Mouse (Mus musculus): ENCODE data around the gene Calml4. TPM values are rescaled to one million over a fixed set of nuclear protein-coding genes. Genes with fewer than 3 reads are reported as not detected.
A peak's percentile ranks its signal among the peaks of the same experiment; 100 is the strongest.

Gene Calml4
- total RNA-seq, 2 experiments from 2014 or later = 5.8 TPM; not detected in 1

DNA sequence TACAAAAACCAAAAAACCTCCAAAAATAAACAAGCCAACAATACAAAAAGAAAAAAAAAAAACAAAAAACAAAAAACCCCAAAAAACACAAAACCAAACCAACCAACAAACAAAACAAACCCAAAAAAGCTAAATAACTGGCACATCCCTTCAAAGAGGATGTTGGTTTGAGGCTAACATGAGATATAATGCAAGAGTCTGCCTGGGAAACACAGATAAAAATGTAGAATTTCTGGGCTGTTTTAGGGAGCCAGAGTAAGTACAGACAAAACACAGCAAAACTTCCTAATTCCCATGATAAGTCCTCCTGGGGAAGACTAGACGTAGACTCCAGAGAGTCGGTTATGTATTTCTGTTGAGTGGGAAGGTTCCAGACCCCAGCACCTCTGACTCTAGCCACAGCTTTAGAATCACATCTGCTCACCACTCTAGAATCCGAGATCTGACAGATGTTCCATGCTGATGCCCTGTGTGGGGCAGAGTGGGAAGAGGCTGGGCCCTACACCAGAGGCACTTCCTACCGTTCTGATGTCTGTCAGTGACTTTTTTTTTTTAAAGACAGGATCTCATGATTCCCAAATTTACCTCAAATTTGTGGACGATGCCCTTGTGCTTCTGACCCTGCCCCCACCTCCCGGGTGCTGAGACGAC lies 19.2 kb downstream of the Calml4 start:
- peak; percentile 90 for ATAC-seq (replicated peaks; ENCODE audit: low FRiP score, low TSS enrichment, poor library complexity, severe bottlenecking)

DNA sequence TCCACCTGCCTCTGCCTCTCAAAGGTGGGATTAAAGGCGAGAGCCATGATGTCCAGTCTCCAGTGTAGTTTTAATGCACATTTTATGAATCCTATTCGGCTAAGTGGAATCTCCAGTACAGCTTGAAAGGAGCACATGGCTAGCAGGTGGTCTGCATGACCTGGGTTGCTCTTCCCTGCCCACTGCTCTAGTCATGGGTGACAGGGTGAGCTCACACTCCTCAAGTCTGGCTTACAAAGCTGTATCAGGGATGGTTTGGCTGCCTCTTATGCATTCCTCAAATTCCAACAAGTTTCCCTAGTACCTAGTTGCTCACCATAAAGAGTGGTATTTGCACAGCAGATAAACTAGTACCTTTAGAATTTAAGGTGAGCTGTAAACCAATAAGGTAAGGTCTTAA lies 19.9 kb downstream of the Calml4 start:
- ATAC-seq (replicated peaks; ENCODE audit: low FRiP score, low TSS enrichment, poor library complexity, severe bottlenecking) = no peak

DNA sequence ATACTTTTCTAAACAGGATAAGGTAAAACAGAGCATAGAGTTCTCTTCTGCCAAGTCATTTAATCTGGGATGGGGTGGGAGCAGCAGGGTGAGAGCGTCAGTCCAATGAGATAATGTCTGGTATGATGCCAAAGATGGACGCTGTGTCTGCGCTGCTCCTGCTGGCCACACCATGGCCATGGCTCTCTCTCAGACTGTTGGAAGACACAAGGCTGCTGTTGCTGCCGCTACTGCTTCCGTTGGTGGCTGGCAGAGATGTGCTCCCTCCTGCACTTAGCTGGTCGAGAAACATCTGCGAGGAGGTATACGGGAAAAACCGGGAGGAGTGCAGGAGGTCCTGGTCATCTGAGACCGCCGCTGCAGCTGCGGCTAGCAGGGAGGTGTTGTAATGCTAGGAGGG lies 24.0 kb downstream of the Calml4 start:
- no peak for ATAC-seq (replicated peaks; ENCODE audit: low FRiP score, low TSS enrichment, poor library complexity, severe bottlenecking)

GRCm38 (mm10) chr9:62894486-62894885 lies 36.6 kb downstream of the Calml4 start:
- ATAC-seq (replicated peaks; ENCODE audit: low FRiP score, low TSS enrichment, poor library complexity, severe bottlenecking) = no peak

GRCm38 (mm10) chr9:62901736-62902135 lies 43.9 kb downstream of the Calml4 start:
- ATAC-seq (replicated peaks; ENCODE audit: low FRiP score, low TSS enrichment, poor library complexity, severe bottlenecking) = no peak

DNA sequence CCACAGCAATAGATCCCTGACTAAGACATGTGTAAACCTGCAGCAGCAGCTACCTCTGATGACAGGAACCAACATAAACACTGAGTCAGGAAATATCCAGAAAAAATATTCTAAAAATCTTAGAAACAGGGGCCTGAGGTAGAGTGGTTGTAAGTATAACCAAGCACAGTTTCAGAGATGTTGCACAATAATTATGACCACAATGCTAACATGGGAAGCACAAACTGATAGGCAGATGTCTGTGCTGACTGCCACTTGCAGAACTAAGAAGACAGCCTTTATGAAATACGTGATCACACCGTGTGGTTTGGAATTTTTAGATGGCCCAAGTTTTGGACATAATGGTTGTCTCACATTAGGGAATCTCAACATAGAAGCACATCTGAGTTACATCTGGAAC lies 46.0 kb downstream of the Calml4 start:
- ATAC-seq (replicated peaks; ENCODE audit: low FRiP score, low TSS enrichment, poor library complexity, severe bottlenecking) = no peak

DNA sequence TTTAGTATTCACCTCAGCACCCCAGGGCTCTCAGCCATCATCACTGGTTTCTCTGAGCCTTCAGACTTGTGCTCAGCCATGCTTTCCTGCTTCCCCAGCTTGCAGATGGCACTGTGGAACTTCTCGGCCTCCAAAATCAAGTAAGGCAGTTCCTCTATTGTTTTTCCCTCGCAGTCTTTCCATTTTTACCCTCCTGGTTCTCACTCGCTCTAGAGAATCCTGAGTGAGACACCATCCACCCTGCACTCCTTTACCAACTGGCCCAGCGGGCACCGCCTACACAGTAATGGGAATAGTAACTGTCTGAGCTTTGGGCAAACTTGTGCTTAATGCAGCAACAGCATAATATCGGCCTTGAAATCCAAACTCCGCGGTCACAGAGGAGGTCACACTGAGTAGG lies 47.2 kb downstream of the Calml4 start:
- no peak for ATAC-seq (replicated peaks; ENCODE audit: low FRiP score, low TSS enrichment, poor library complexity, severe bottlenecking)

GRCm38 (mm10) chr9:62913390-62914069 lies 55.6 kb downstream of the Calml4 start:
- no peak for ATAC-seq (replicated peaks; ENCODE audit: low FRiP score, low TSS enrichment, poor library complexity, severe bottlenecking)

DNA sequence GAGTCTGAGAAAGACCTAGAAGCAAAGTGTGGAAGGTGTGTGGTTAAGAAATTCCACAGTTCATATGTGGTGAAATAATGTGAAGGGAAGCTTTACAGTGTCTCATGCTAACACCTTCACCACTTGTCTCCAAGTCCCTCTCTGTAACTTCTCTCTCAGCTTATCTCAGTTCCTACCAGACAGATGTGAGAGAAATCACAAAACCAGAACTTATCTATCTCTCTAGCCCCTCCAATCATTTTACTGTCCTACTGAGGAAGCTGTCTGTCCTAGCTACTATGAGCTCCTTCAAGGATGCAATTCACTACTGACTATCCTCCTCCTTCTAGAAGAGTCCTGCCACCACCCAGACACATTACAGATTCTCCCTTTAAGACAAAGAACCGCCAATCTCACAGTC lies 59.2 kb downstream of the Calml4 start:
- ATAC-seq (replicated peaks; ENCODE audit: low FRiP score, low TSS enrichment, poor library complexity, severe bottlenecking) = no peak

GRCm38 (mm10) chr9:62920877-62921276 lies 63.0 kb downstream of the Calml4 start:
- no peak for ATAC-seq (replicated peaks; ENCODE audit: low FRiP score, low TSS enrichment, poor library complexity, severe bottlenecking)

- no peak for ATAC-seq (replicated peaks; ENCODE audit: low FRiP score, low TSS enrichment, poor library complexity, severe bottlenecking)
Observed at GRCm38 (mm10) chr9:62924886-62925610, 67.2 kb downstream of the Calml4 start.

Other genes starting within 250 kb of the Calml4 start
- not detected in 2 replicates for gene Itga11, start 180.3 kb upstream of the Calml4 start, total RNA-seq (2014; fragmentation: Nextera tagmentation)
- gene Itga11, start 180.3 kb upstream of the Calml4 start, total RNA-seq (2017) = not detected in 2 replicates
- 33.6 and 38.8 TPM in 2 replicates for gene Fem1b, start 46.1 kb upstream of the Calml4 start, total RNA-seq (2014; fragmentation: Nextera tagmentation)
- 69.6 and 71.2 TPM in 2 replicates for gene Fem1b, start 46.1 kb upstream of the Calml4 start, total RNA-seq (2017)
- 57.7 and 73.1 TPM in 2 replicates for gene Cln6, start 19.3 kb upstream of the Calml4 start, total RNA-seq (2014; fragmentation: Nextera tagmentation)
- gene Cln6, start 19.3 kb upstream of the Calml4 start, total RNA-seq (2017) = 11.3 and 21.8 TPM in 2 replicates
- gene Pias1, start 129.8 kb downstream of the Calml4 start, total RNA-seq (2014; fragmentation: Nextera tagmentation) = 63.9 and 72.4 TPM in 2 replicates
- gene Pias1, start 129.8 kb downstream of the Calml4 start, total RNA-seq (2017) = 25.6 and 35.3 TPM in 2 replicates

Measured in megakaryocyte-erythroid progenitor cell, adult 5-6 weeks (primary cell).